Mouse (Mus musculus) midbrain, embryonic 12.5 days (tissue): Measurements from ENCODE around the gene Nup210. TPM values are rescaled to one million over a fixed set of nuclear protein-coding genes. Genes with fewer than 3 reads are reported as not detected.
"Not testable (repeated sequence)": the region's sequence is repeated elsewhere in the genome, so short reads cannot be mapped to it uniquely, and the experiment has no call there.

Experiments
- ATAC-seq: fragments of 200-750 bp; cut with Nextera tagmentation; 2 replicates; pipeline ENCODE4 v1.8.0; 2017; ENCODE audit warnings: low read depth, moderate TSS enrichment, moderate library complexity; ENCODE audit not compliant: low FRiP score
- H3K27ac ChIP-seq: fragments of 300-500 bp; sonication (generic); replicated peaks from 2 replicates; pipeline ENCODE4 v1.5.1; 2016; ENCODE audit warnings: mild to moderate bottlenecking
- H3K27me3 ChIP-seq: fragments of 300-500 bp; sonication (generic); 2 replicates; pipeline ENCODE4 v1.6.1; 2016; ENCODE audit warnings: mild to moderate bottlenecking
- H3K36me3 ChIP-seq: fragments of 300-500 bp; sonication (generic); 2 replicates; pipeline ENCODE4 v1.6.1; 2016
- H3K4me1 ChIP-seq: fragments of 300-500 bp; sonication (generic); 2 replicates; pipeline ENCODE4 v1.6.1; 2016
- H3K4me2 ChIP-seq: fragments of 300-500 bp; sonication (generic); replicated peaks from 2 replicates; pipeline ENCODE4 v1.6.1; 2016; ENCODE audit warnings: mild to moderate bottlenecking, moderate library complexity
- H3K4me3 ChIP-seq: fragments of 300-500 bp; sonication (generic); 2 replicates; pipeline ENCODE4 v1.5.1; 2016; ENCODE audit warnings: mild to moderate bottlenecking
- H3K9ac ChIP-seq: fragments of 300-500 bp; sonication (generic); replicated peaks from 2 replicates; pipeline ENCODE4 v1.6.1; 2016; ENCODE audit warnings: mild to moderate bottlenecking, moderate library complexity
- H3K9me3 ChIP-seq: fragments of 300-500 bp; sonication (generic); 2 replicates; pipeline ENCODE4 v1.6.1; 2016; ENCODE audit warnings: mild to moderate bottlenecking
- WGBS: fragments of 180-500 bp; shearing (Covaris S2); methylation state at CpG from one replicate; pipeline ENCODE4 v1.1.7; 2016; 5-methylcytosine and 5-hydroxymethylcytosine counted together
- polyA plus RNA-seq: library from polyadenylated mRNA; unstranded; fragments of >200 nt; fragmentation: Nextera tagmentation; extraction: Ambion mirVana; gene quantifications from 2 replicates; pipeline ENCODE4 v1.2.1, GENCODE M21; 2016

The Nup210 gene
- polyA plus RNA-seq, 1 experiment from 2014 or later: 23.4 TPM

GRCm38 (mm10) chr6:91111141-91111953 is 5.3 kb downstream of the Nup210 start:
- peaks cover 23% of the 10 kb centered on the region for H3K4me1 ChIP-seq
- no peak overlapping the region for H3K27ac ChIP-seq
- H3K27me3 ChIP-seq: 0 out of 2 replicates have a peak, but pooled peaks cover 3% of the 10 kb centered on the region
- H3K36me3 ChIP-seq: no peaks in the 10 kb centered on the region
- no peak overlapping the region for H3K4me3 ChIP-seq
- WGBS: 90% methylated on average over 10 of the region's 10 CpGs
- no peak overlapping the region for H3K4me2 ChIP-seq
- H3K9ac ChIP-seq: no peak overlapping the region
- ATAC-seq: no peak
- H3K9me3 ChIP-seq: no peaks in the 10 kb centered on the region

DNA sequence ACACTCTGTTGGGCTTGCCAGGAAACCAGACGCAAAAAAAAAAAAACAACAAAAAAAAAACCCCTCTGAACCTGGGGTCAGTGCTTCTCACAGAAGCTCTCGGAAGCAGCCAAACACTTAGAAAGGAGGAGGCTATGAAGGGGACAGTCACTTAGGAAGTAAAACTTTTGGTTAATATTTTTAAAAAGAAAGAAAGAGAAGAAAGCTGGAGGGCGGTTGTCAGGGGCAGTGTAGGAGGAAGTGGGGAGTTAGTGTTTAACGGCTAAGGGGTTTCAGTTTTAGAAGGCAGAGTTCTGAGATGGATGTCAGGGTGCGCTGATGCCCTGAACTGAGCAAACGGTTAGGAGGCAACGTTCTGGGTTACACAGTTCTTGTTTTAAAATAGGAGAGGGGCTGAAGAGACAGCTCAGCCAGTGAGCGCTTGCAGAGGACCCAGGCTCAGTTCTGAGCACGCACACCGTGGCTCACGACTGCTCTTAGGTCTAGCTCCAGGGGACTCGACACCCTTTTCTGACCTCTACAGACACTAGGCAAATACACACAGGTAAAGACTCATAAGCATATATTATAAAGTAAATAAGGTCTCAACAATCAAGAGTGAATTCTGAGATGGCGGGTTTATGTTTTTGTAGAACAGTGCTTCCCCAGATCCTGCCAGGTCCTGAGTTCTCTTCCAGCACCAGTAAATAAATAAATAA is 6.2 kb downstream of the Nup210 start:
- WGBS: 85% methylated on average over 13 of the region's 13 CpGs
- ATAC-seq: no peak
- Histone ChIP-seq H3K27me3 (0 out of 2 replicates have a peak, but pooled peaks cover 3% of the 10 kb centered on the region), H3K4me1 (peaks cover 15% of the 10 kb centered on the region), H3K9me3 (no peaks in the 10 kb centered on the region), H3K36me3 (no peaks in the 10 kb centered on the region), H3K9ac (no peak overlapping the region), H3K27ac (no peak overlapping the region), H3K4me3 (no peak overlapping the region), H3K4me2 (no peak overlapping the region)

- no peak overlapping the region for H3K4me2 ChIP-seq
- no peak for ATAC-seq
- no peak overlapping the region for H3K27ac ChIP-seq
- 0 out of 2 replicates have a peak, but pooled peaks cover 2% of the 10 kb centered on the region for H3K27me3 ChIP-seq
- no peaks in the 10 kb centered on the region for H3K9me3 ChIP-seq
- no peaks in the 10 kb centered on the region for H3K36me3 ChIP-seq
- no peak overlapping the region for H3K9ac ChIP-seq
- peaks cover 7% of the 10 kb centered on the region; the same call in 1 of the 2 replicates for H3K4me1 ChIP-seq
- H3K4me3 ChIP-seq: no peak overlapping the region
These were observed 7.1 kb downstream of the Nup210 start for GRCm38 (mm10) chr6:91109489-91109888.

GRCm38 (mm10) chr6:91108917-91109450 is 7.6 kb downstream of the Nup210 start:
- no peak for ATAC-seq
- Histone ChIP-seq H3K9ac (no peak overlapping the region), H3K27ac (no peak overlapping the region), H3K4me1 (peaks cover 6% of the 10 kb centered on the region; the same call in 1 of the 2 replicates), H3K27me3 (no peaks in the 10 kb centered on the region), H3K4me2 (no peak overlapping the region), H3K9me3 (no peaks in the 10 kb centered on the region), H3K36me3 (no peaks in the 10 kb centered on the region), H3K4me3 (no peak overlapping the region)
- WGBS: 93% methylated on average over 2 of the region's 2 CpGs

DNA sequence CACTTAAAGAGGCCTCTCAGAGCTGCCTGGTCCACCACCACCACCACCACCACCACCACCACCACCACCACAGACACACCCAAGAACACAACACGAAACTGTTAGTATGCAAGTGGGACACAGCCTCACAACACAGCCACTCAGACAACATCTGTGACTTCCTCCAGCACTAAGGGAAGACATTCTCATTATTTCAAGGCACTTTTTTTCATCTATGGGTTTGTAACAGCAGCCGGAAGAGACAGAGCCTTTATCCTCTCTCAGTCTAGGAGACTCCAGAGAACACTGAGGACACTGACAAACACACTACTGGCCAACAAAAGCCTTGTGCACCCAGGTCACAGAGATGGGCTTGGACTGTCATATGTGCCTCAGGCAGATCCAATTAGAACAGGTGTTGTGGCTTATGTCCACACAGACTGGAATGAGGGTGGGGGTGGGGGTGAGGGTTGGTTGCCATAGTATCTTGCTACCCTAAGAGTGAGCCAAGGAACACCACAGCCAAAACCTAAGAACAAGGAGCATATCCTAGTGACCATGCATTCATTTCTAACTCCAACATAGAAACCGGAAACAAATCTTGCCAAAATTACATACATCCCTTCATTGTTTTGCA is 8.2 kb downstream of the Nup210 start:
- no peaks in the 10 kb centered on the region for H3K9me3 ChIP-seq
- no peak overlapping the region for H3K27ac ChIP-seq
- H3K27me3 ChIP-seq: no peaks in the 10 kb centered on the region
- ATAC-seq: no peak
- no peak overlapping the region for H3K4me2 ChIP-seq
- H3K4me3 ChIP-seq: no peak overlapping the region
- H3K4me1 ChIP-seq: peaks cover 6% of the 10 kb centered on the region; the same call in 1 of the 2 replicates
- 91% methylated on average over 3 of the region's 3 CpGs for WGBS
- H3K36me3 ChIP-seq: no peaks in the 10 kb centered on the region
- no peak overlapping the region for H3K9ac ChIP-seq

GRCm38 (mm10) chr6:91105400-91106129 is 11.1 kb downstream of the Nup210 start:
- H3K27ac ChIP-seq: no peak overlapping the region
- H3K4me3 ChIP-seq: no peak overlapping the region
- no peaks in the 10 kb centered on the region for H3K27me3 ChIP-seq
- peaks cover 6% of the 10 kb centered on the region; the same call in 1 of the 2 replicates for H3K4me1 ChIP-seq
- no peaks in the 10 kb centered on the region for H3K9me3 ChIP-seq
- H3K9ac ChIP-seq: no peak overlapping the region
- 97% methylated on average over 2 of the region's 2 CpGs for WGBS
- no peak overlapping the region for H3K4me2 ChIP-seq
- H3K36me3 ChIP-seq: no peaks in the 10 kb centered on the region
- no peak for ATAC-seq

- no peak overlapping the region for H3K27ac ChIP-seq
- H3K4me3 ChIP-seq: no peak overlapping the region
- H3K4me2 ChIP-seq: no peak overlapping the region
- H3K4me1 ChIP-seq: peaks cover 6% of the 10 kb centered on the region; the same call in 1 of the 2 replicates
- WGBS: 77% methylated on average over 3 of the region's 3 CpGs
- H3K36me3 ChIP-seq: no peaks in the 10 kb centered on the region
- H3K27me3 ChIP-seq: no peaks in the 10 kb centered on the region
- no peak for ATAC-seq
- H3K9me3 ChIP-seq: no peaks in the 10 kb centered on the region
- no peak overlapping the region for H3K9ac ChIP-seq
These were observed 11.7 kb downstream of the Nup210 start for GRCm38 (mm10) chr6:91104765-91105399.

DNA sequence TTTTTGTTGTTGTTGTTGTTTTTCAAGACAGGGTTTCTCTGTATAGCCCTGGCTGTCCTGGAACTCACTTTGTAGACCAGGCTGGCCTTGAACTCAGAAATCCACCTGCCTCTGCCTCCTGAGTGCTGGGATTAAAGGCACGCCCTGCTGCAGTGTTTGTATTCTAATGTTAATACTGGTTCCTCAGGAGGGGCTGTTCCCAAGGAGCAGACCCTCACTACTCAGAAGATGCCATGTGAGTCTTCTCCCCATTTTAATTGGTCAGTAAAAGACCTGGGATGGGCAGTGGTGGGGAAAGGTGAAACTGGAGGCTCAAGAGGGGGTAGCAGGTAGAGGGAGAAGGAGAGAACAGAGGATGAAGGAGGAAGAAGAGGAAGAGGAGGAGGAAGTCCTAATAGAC is 13.2 kb downstream of the Nup210 start:
- ATAC-seq: not testable (repeated sequence)

DNA sequence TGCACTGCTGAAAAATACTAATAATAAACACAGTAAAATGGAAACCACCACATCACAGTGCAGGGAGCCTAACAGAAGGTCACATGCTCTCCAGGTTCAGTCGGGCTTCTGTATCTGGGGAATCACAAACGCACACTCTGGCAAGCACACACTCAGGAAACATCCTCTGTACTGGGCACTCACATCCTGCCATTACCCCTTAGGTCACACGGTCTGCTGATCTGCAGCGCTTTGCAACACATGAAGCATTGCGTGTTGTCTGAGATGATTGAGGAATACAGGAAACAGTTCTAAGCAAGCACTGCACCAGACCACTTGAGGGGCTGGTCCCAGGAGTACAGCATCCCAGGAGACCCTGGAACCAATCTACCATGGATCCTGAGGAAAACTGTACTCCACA is 16.0 kb downstream of the Nup210 start:
- WGBS: 88% methylated on average over 5 of the region's 5 CpGs
- no peak overlapping the region for H3K9ac ChIP-seq

More for the DNA sequence above, 13.2 kb downstream of the Nup210 start:
- H3K4me2 ChIP-seq, H3K36me3 ChIP-seq, H3K27me3 ChIP-seq, H3K9me3 ChIP-seq, H3K27ac ChIP-seq, H3K9ac ChIP-seq, H3K4me1 ChIP-seq, H3K4me3 ChIP-seq: not testable (repeated sequence)
- WGBS: 80% methylated on average over 1 of the region's 1 CpGs

GRCm38 (mm10) chr6:91097879-91098278 is 18.8 kb downstream of the Nup210 start:
- no peaks in the 10 kb centered on the region for H3K27me3 ChIP-seq
- no peak overlapping the region for H3K4me3 ChIP-seq
- H3K36me3 ChIP-seq: peaks cover 44% of the 10 kb centered on the region
- H3K9ac ChIP-seq: no peak overlapping the region
- no peak overlapping the region for H3K4me2 ChIP-seq
- no peaks in the 10 kb centered on the region for H3K4me1 ChIP-seq
- no peak for ATAC-seq
- H3K9me3 ChIP-seq: no peaks in the 10 kb centered on the region
- WGBS: 100% methylated on average over 3 of the region's 3 CpGs
- no peak overlapping the region for H3K27ac ChIP-seq

More for the DNA sequence above, 16.0 kb downstream of the Nup210 start:
- Histone ChIP-seq H3K36me3 (peaks cover 21% of the 10 kb centered on the region), H3K4me2 (no peak overlapping the region), H3K9me3 (no peaks in the 10 kb centered on the region), H3K27me3 (no peaks in the 10 kb centered on the region), H3K27ac (no peak overlapping the region), H3K4me1 (peaks cover 2% of the 10 kb centered on the region; the same call in 1 of the 2 replicates), H3K4me3 (no peak overlapping the region)
- ATAC-seq: no peak

- H3K36me3 ChIP-seq: peaks cover 45% of the 10 kb centered on the region
- H3K9ac ChIP-seq: no peak overlapping the region
- H3K4me1 ChIP-seq: no peaks in the 10 kb centered on the region
- H3K27me3 ChIP-seq: no peaks in the 10 kb centered on the region
- no peak overlapping the region for H3K4me2 ChIP-seq
- H3K9me3 ChIP-seq: no peaks in the 10 kb centered on the region
- WGBS: 93% methylated on average over 2 of the region's 2 CpGs
- no peak overlapping the region for H3K27ac ChIP-seq
- no peak overlapping the region for H3K4me3 ChIP-seq
- ATAC-seq: no peak
These were observed 21.5 kb downstream of the Nup210 start for GRCm38 (mm10) chr6:91095072-91095601.
